Mouse (Mus musculus): ENCODE results near the gene Eif2b2.

DNA sequence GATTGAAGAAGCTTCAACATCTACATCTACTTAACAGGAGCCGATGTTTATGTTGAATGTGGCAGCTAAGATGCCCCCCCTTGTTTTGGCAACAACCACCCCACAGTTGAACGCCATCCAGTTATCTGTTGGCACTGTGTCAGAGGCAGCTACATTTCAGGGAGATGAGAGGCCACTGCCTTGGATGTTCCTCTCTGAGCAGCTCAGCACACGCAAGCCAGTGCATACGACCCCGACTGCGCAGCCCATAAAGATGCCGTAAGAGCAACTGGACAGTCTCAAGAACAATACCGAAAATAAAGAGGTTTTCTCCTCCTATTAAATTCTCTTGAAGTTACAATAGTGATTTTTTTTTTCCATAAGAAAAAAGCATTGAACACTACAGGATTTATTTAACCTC, 45.2 kb downstream of the Eif2b2 start:
- TF ChIP-seq POLR2A (IDR thresholded peaks at IDR 0.05; ENCODE audit: insufficient read depth, low read length) = no peak
- no peak for TF ChIP-seq EP300 (IDR thresholded peaks at IDR 0.05; ENCODE audit: insufficient read depth, low read depth, low read length)

Measured in ES-Bruce4 (cell line).